Mouse (Mus musculus) gonadal fat pad, adult 2 months (tissue): Measurements from ENCODE around the gene Crp. TPM values are rescaled to one million over a fixed set of nuclear protein-coding genes. Genes with fewer than 3 reads are reported as not detected.

Experiments used
- DNase-seq: peaks from one replicate; pipeline ENCODE4 v3.0.0-alpha.2; 2012; ENCODE audit warnings: low read depth
- polyA plus RNA-seq: library from polyadenylated mRNA; depleted of rRNA; stranded (reverse); fragments of >200 nt; gene quantifications from 2 replicates; pipeline ENCODE4 v1.2.3, GENCODE M21; 2012; rRNA removed

The Crp gene
- polyA plus RNA-seq, 1 experiment = 0.28 TPM

- no peak for DNase-seq
Measured at GRCm38 (mm10) chr1:172711962-172712361, 14.1 kb downstream of the Crp start.

- DNase-seq = no peak
Measured at GRCm38 (mm10) chr1:172751241-172751640, 53.4 kb downstream of the Crp start.

GRCm38 (mm10) chr1:172755151-172755550 lies 57.3 kb downstream of the Crp start:
- DNase-seq = no peak

GRCm38 (mm10) chr1:172759525-172759924 lies 61.7 kb downstream of the Crp start:
- no peak for DNase-seq

- DNase-seq = no peak
Measured at GRCm38 (mm10) chr1:172779195-172779594, 81.3 kb downstream of the Crp start.

GRCm38 (mm10) chr1:172785322-172785721 lies 87.5 kb downstream of the Crp start:
- DNase-seq = no peak

GRCm38 (mm10) chr1:172785886-172786285 lies 88.0 kb downstream of the Crp start:
- DNase-seq = no peak

GRCm38 (mm10) chr1:172828975-172829374 lies 131.1 kb downstream of the Crp start:
- DNase-seq = no peak

GRCm38 (mm10) chr1:172847044-172847761 lies 149.3 kb downstream of the Crp start:
- no peak for DNase-seq

GRCm38 (mm10) chr1:172848171-172848570 lies 150.3 kb downstream of the Crp start:
- no peak for DNase-seq

GRCm38 (mm10) chr1:172875265-172875664 lies 177.4 kb downstream of the Crp start:
- DNase-seq = no peak

- DNase-seq = no peak
Measured at GRCm38 (mm10) chr1:172876675-172877074, 178.8 kb downstream of the Crp start.

Other genes with a start within 250 kb of the Crp start
- gene Slamf9, start 222.7 kb upstream of the Crp start, polyA plus RNA-seq = 14.2 and 18.2 TPM in 2 replicates
- 17.5 and 19.5 TPM in 2 replicates for gene Igsf9, start 216.3 kb upstream of the Crp start, polyA plus RNA-seq
- 240 and 287 TPM in 2 replicates for gene Tagln2, start 198.0 kb upstream of the Crp start, polyA plus RNA-seq
- gene Cfap45, start 177.3 kb upstream of the Crp start, polyA plus RNA-seq = 2.6 and 5.3 TPM in 2 replicates
- 0.79 and 0.92 TPM in 2 replicates for gene Vsig8, start 142.1 kb upstream of the Crp start, polyA plus RNA-seq
- gene Slamf8, start 107.5 kb upstream of the Crp start, polyA plus RNA-seq = 2.4 and 3.1 TPM in 2 replicates
- 0.05 TPM in 1 of 2 replicates, not detected in the other for gene Fcrl6, start 95.5 kb upstream of the Crp start, polyA plus RNA-seq
- 30.2 and 62.5 TPM in 2 replicates for gene Dusp23, start 65.1 kb upstream of the Crp start, polyA plus RNA-seq
- gene Apcs, start 197.0 kb downstream of the Crp start, polyA plus RNA-seq = not detected in 2 replicates